Mouse (Mus musculus) liver (tissue): ENCODE measurements around the gene Ugt8a.

Experiments used
- DNase-seq: peaks from one replicate; pipeline ENCODE4 v3.0.0-alpha.2; 2020; ENCODE audit warnings: mixed read lengths

Gene Ugt8a

DNA sequence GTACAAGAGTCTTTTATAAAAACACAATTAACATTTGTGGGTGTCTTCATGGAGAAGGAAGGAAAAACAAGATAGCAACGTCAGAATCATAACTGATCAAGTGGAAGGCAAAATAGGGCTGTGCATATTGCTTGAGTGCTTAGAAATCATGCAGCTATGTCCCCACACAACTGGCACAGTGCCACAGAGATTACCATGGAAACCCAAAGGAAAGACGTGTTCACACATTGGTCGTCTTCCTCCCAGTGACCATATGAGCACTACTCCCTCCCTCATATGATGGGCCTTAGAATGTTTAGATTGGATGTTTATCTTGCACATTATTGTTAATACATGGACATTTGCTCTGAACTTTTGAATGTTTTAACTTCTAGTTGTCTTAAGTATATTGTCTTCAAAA, 76.8 kb downstream of the Ugt8a start:
- no peak for DNase-seq

DNA sequence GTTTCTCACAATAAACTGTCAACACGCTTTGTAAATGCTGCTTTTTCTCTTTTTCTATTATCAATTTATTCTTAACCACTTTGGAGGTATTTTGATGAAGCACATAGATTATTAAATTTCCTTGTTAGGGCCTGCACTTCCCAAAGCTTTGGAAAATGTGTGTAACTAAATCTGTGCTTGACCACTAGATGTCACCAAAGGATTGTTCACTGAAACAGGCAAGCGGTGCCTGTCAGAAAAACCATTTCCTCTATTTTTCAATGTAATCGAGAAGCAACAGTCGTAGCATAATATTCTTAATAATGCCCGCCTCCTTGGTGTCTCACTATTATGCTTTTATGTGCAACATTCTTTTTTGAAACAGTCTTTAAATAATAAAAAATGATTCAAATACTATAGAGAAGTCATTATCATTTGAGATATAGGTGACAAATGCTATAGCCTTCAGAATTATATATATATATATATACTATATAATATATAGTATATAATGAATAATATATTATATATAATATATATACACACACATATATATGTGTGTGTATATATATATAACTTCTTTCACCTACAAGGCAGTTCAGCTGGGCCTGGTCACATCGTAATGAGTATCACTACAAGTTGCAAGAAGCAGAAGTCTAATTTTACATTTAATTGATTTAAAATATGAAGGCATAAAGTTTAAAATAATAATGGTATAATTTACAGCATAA, 89.1 kb downstream of the Ugt8a start:
- DNase-seq: no peak

DNA sequence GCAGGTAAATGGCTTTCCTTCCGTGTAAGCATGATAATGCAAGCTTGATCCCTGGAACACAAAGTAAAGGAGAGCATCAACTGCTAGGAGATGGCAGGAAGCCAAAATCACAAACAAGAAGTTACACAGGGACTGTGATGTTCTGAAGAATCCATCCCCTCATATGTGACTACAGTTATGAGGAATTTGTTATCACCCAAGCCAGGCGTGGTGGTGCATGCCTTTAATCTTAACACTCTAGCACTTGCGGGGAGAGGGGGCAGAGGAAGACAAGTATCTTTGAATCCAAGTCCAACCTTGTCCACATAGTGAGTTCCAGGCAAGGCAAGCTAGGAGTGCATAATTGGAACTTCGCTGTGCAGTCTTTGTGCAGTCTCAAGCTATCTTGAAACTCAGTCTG, 110.4 kb downstream of the Ugt8a start:
- DNase-seq: no peak

DNA sequence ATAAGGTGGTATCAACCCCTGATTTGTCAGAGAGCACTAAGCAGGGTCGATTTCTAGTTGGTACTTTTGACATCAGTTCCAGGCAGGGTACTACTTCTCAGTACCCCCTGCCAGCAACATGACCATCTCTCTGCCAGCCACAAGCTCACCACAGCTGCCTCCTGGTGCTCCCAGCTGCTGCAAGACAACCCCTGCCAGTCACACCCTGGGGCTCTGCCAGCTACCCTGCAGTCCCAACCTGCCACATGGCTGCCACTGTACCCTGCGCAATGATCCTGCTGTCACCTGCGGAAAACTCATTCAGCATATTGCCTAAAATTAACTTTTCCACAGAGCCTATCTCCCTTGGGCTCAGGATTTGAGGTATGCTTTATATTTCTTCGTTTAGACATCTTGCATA, 111.2 kb downstream of the Ugt8a start:
- DNase-seq: no peak

DNA sequence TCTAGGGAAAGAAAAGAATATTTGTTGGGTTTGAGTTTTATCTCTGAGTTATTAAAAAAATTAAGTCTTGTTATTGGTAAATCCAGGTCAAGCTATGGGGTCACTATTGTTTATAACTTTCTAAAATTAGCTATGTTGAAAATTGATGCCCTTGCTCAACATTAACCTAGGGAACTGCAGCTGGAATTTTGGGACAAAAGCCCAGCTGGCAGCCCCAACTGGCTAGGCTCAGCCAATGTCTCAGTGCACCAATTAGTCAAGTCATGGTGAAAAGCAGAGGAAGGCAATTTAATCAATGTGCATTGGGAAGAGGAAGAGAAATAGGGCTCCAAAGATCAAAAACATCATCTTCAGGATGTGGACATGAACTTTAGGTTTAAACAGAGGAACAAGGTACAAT, 118.7 kb downstream of the Ugt8a start:
- no peak for DNase-seq
